Mouse (Mus musculus): ENCODE data around the gene Isg20. TPM values are rescaled to one million over a fixed set of nuclear protein-coding genes. Genes with fewer than 3 reads are reported as not detected.
A peak's percentile ranks its signal among the peaks of the same experiment; 100 is the strongest.

The Isg20 gene
- polyA plus RNA-seq, 1 experiment = 12.5 TPM

DNA sequence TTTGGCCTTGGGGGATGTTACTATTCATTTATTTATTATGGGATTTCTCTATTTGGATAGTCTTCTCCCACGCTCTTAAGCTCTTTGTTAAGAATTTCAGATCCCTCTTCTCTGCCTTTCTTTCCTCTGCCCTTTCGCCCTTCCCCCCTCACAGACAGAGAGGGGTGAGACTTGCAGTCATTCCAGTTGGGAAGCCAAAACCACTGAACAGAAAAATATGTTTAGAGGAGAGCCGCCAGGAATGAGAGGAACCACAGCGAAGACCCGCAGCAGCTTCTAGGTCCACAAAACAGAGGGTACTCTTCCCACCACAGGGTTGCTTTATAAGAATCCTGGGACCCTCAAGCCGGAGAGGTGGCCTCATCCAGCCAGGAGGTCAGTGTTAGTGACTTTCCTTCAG is 41.4 kb downstream of the Isg20 start:
- no peaks in the 10 kb centered on the region for H3K36me3 ChIP-seq (ENCODE audit: control insufficient read depth, insufficient read depth, low read length)
- no peak overlapping the region for H3K4me3 ChIP-seq (ENCODE audit: insufficient read depth, low read depth, low read length)
- no peak for DNase-seq
- no peak overlapping the region for H3K27ac ChIP-seq (ENCODE audit: insufficient read depth, low read depth, low read length)
- H3K4me1 ChIP-seq (ENCODE audit: control insufficient read depth, insufficient read depth, low read length) = no peaks in the 10 kb centered on the region
- H3K27me3 ChIP-seq (replicated peaks; ENCODE audit: control insufficient read depth, insufficient read depth, low read length) = no peaks in the 10 kb centered on the region
- WGBS = 72% methylated on average over 6 of the region's 6 CpGs
- TF ChIP-seq POLR2A (IDR thresholded peaks at IDR 0.05; ENCODE audit: low read depth, low read length) (no peak), CTCF (conservative IDR thresholded peaks at IDR 0.05; ENCODE audit: insufficient read depth, insufficient read length, low read depth, low read length) (no peak)

DNA sequence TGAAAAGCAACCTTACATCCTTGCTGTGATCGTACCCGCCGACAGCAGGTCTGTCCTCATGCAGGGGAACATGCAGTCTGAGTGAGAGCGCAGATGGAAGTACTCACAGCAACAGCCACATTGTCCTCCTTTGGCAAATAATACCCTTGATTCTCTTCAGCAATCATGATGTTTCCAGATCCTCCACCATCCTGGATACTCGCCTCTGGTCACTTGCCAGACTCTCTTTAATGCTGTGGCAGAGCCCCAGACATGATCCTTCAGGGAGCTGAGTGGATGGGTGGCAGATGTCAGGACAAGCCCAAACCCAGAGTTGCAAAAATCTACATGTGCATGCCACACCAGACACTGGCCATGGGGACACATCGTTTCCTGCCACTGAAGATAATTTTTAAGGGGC is 41.9 kb downstream of the Isg20 start:
- 82% methylated on average over 6 of the region's 6 CpGs for WGBS
- H3K27ac ChIP-seq (ENCODE audit: insufficient read depth, low read depth, low read length) = no peak overlapping the region

DNA sequence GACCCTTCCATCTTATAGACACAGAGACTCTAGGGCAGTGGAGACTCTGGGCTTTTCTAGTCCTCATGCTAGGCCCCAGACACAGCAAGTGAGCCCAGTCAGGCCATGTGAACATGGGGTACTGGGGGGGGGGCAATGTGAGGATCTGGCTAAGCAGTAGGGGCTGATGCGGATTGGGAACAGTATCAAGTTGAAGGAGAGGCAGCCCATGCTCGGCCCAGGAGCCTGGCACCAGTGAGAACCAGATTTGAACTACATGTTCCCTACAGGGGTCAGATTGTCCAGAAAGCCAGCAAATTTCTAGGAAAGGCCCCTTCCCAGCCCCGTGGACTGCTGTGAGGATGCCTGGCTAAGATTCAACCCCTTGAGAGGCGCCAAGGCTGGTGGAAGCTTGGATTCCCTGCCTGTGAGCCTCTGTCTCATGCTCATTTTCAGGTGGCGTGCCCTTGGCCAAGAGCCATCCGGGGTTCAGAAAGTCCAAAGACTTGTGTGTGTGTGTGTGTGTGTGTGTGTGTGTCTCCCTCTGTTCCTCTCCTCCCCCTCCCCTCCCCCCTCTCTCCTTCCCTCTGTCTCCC is 45.4 kb downstream of the Isg20 start:
- WGBS = 52% methylated on average over 6 of the region's 6 CpGs
- H3K4me3 ChIP-seq (ENCODE audit: insufficient read depth, low read depth, low read length) = no peak overlapping the region
- no peaks in the 10 kb centered on the region for H3K4me1 ChIP-seq (ENCODE audit: control insufficient read depth, insufficient read depth, low read length)
- H3K36me3 ChIP-seq (ENCODE audit: control insufficient read depth, insufficient read depth, low read length) = no peaks in the 10 kb centered on the region
- TF ChIP-seq POLR2A (IDR thresholded peaks at IDR 0.05; ENCODE audit: low read depth, low read length) (no peak), CTCF (conservative IDR thresholded peaks at IDR 0.05; ENCODE audit: insufficient read depth, insufficient read length, low read depth, low read length) (no peak)
- peak; percentile 71 for DNase-seq
- H3K27ac ChIP-seq (ENCODE audit: insufficient read depth, low read depth, low read length) = no peak overlapping the region
- H3K27me3 ChIP-seq (replicated peaks; ENCODE audit: control insufficient read depth, insufficient read depth, low read length) = no peaks in the 10 kb centered on the region

More for the DNA sequence above, 41.9 kb downstream of the Isg20 start:
- no peak for DNase-seq
- TF ChIP-seq CTCF (conservative IDR thresholded peaks at IDR 0.05; ENCODE audit: insufficient read depth, insufficient read length, low read depth, low read length) = no peak
- TF ChIP-seq POLR2A (IDR thresholded peaks at IDR 0.05; ENCODE audit: low read depth, low read length) = no peak
- no peak overlapping the region for H3K4me3 ChIP-seq (ENCODE audit: insufficient read depth, low read depth, low read length)
- no peaks in the 10 kb centered on the region for H3K4me1 ChIP-seq (ENCODE audit: control insufficient read depth, insufficient read depth, low read length)
- no peaks in the 10 kb centered on the region for H3K36me3 ChIP-seq (ENCODE audit: control insufficient read depth, insufficient read depth, low read length)
- no peaks in the 10 kb centered on the region for H3K27me3 ChIP-seq (replicated peaks; ENCODE audit: control insufficient read depth, insufficient read depth, low read length)

DNA sequence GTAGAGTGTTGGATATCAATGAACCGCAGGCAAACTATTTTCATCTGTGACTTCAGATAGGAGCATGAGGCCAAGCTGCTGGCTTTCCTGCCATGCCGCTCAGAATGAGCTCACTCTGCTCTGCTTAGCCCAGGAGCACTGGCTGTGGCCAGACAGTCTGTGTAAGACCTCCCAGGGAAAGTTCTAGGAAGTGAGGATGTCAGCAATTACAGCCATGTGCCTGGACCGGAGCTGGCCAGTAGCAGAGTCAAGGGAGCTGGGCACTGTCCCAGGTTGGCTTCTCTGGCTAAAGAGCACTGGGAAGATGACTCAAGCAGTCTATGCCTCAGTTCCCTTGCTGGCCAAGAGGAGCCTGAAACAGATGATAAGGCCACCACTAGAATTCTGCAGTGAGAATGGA is 50.7 kb downstream of the Isg20 start:
- no peak overlapping the region for H3K27ac ChIP-seq (ENCODE audit: insufficient read depth, low read depth, low read length)
- DNase-seq = peak; percentile 3
- no peaks in the 10 kb centered on the region for H3K4me1 ChIP-seq (ENCODE audit: control insufficient read depth, insufficient read depth, low read length)
- no peak overlapping the region for H3K4me3 ChIP-seq (ENCODE audit: insufficient read depth, low read depth, low read length)
- 72% methylated on average over 3 of the region's 3 CpGs for WGBS
- H3K36me3 ChIP-seq (ENCODE audit: control insufficient read depth, insufficient read depth, low read length) = no peaks in the 10 kb centered on the region
- no peaks in the 10 kb centered on the region for H3K27me3 ChIP-seq (replicated peaks; ENCODE audit: control insufficient read depth, insufficient read depth, low read length)
- TF ChIP-seq CTCF (conservative IDR thresholded peaks at IDR 0.05; ENCODE audit: insufficient read depth, insufficient read length, low read depth, low read length) (no peak), POLR2A (IDR thresholded peaks at IDR 0.05; ENCODE audit: low read depth, low read length) (no peak)

Other genes with a start within 250 kb of the Isg20 start
- 9.0 and 9.7 TPM in 2 replicates for gene Ntrk3, start 175.4 kb upstream of the Isg20 start, polyA plus RNA-seq (2012; rRNA removed)
- 60.6 and 69.4 TPM in 2 replicates for gene Mrps11, start 130.3 kb upstream of the Isg20 start, polyA plus RNA-seq (2012; rRNA removed)
- gene Mrpl46, start 129.9 kb upstream of the Isg20 start, polyA plus RNA-seq (2012; rRNA removed) = 33.7 and 36.5 TPM in 2 replicates
- gene Det1, start 66.2 kb upstream of the Isg20 start, polyA plus RNA-seq (2012; rRNA removed) = 10.6 and 11.2 TPM in 2 replicates
- 20.1 and 20.7 TPM in 2 replicates for gene Aen, start 17.6 kb upstream of the Isg20 start, polyA plus RNA-seq (2012; rRNA removed)
- not detected in 2 replicates for gene Acan, start 140.1 kb downstream of the Isg20 start, polyA plus RNA-seq (2012; rRNA removed)
- gene Hapln3, start 217.6 kb downstream of the Isg20 start, polyA plus RNA-seq (2012; rRNA removed) = 1.6 and 3.1 TPM in 2 replicates
- 177 and 191 TPM in 2 replicates for gene Mfge8, start 235.6 kb downstream of the Isg20 start, polyA plus RNA-seq (2012; rRNA removed)

Measured in kidney, adult 2 months (tissue).